Mouse (Mus musculus) stomach, postnatal 0 days (tissue): ENCODE data around the gene Nr6a1. TPM values are rescaled to one million over a fixed set of nuclear protein-coding genes. Genes with fewer than 3 reads are reported as not detected.
A peak's percentile ranks its signal among the peaks of the same experiment; 100 is the strongest.

ENCODE experiments used
- ATAC-seq: fragments of 200-750 bp; cut with Nextera tagmentation; 2 replicates; pipeline ENCODE4 v1.8.0; 2017; ENCODE audit not compliant: low FRiP score, low TSS enrichment
- DNase-seq: peaks from one replicate; pipeline ENCODE4 v3.0.0-alpha.2; 2016; ENCODE audit warnings: low spot score
- H3K27ac ChIP-seq: fragments of 300-500 bp; sonication (generic); replicated peaks from 2 replicates; pipeline ENCODE4 v1.5.1; 2014; ENCODE audit warnings: mild to moderate bottlenecking, control low read depth
- H3K27me3 ChIP-seq: fragments of 300-500 bp; sonication (generic); 2 replicates; pipeline ENCODE4 v1.6.1; 2014; ENCODE audit warnings: low read length; ENCODE audit not compliant: control insufficient read depth, insufficient read depth
- H3K36me3 ChIP-seq: fragments of 300-500 bp; sonication (generic); 2 replicates; pipeline ENCODE4 v1.6.1; 2014; ENCODE audit warnings: low read length, mixed read lengths; ENCODE audit not compliant: control insufficient read depth, insufficient read depth
- H3K4me1 ChIP-seq: fragments of 300-500 bp; sonication (generic); replicated peaks from 2 replicates; pipeline ENCODE4 v1.6.1; 2014; ENCODE audit warnings: antibody characterized with exemption; ENCODE audit not compliant: control insufficient read depth, insufficient read depth
- H3K4me2 ChIP-seq: fragments of 300-500 bp; sonication (generic); replicated peaks from 2 replicates; pipeline ENCODE4 v1.6.1; 2014; ENCODE audit warnings: low read depth, mild to moderate bottlenecking, control low read depth, moderate library complexity
- H3K4me3 ChIP-seq: fragments of 300-500 bp; sonication (generic); 2 replicates; pipeline ENCODE4 v1.5.1; 2014; ENCODE audit warnings: low read depth, low read length, control low read depth
- H3K9ac ChIP-seq: fragments of 300-500 bp; sonication (generic); 2 replicates; pipeline ENCODE4 v1.6.1; 2014; ENCODE audit warnings: mild to moderate bottlenecking, low read length, control low read depth, mixed read lengths
- H3K9me3 ChIP-seq: fragments of 300-500 bp; sonication (generic); 2 replicates; pipeline ENCODE4 v1.6.1; 2016; ENCODE audit warnings: low read length; ENCODE audit not compliant: control insufficient read depth
- CTCF ChIP-seq: IDR thresholded peaks from 2 replicates; pipeline ENCODE4 v1.5.1; 2016; ENCODE audit warnings: antibody characterized with exemption, low read depth, mild to moderate bottlenecking, moderate library complexity
- EP300 ChIP-seq: optimal IDR thresholded peaks from 2 replicates; pipeline ENCODE3; 2016; ENCODE audit warnings: antibody characterized with exemption
- WGBS: fragments of 180-500 bp; shearing (Covaris S2); extraction: QIAGEN DNeasy Blood & Tissue Kit; methylation state at CpG from one replicate; pipeline ENCODE4 v1.1.7; 2014; 5-methylcytosine and 5-hydroxymethylcytosine counted together
- polyA plus RNA-seq: library from polyadenylated mRNA; unstranded; fragments of >200 nt; fragmentation: Nextera tagmentation; extraction: Ambion mirVana; gene quantifications from 2 replicates; pipeline ENCODE4 v1.2.1, GENCODE M21; 2015

The Nr6a1 gene
- polyA plus RNA-seq, 1 experiment from 2014 or later, result 0.59 TPM

DNA sequence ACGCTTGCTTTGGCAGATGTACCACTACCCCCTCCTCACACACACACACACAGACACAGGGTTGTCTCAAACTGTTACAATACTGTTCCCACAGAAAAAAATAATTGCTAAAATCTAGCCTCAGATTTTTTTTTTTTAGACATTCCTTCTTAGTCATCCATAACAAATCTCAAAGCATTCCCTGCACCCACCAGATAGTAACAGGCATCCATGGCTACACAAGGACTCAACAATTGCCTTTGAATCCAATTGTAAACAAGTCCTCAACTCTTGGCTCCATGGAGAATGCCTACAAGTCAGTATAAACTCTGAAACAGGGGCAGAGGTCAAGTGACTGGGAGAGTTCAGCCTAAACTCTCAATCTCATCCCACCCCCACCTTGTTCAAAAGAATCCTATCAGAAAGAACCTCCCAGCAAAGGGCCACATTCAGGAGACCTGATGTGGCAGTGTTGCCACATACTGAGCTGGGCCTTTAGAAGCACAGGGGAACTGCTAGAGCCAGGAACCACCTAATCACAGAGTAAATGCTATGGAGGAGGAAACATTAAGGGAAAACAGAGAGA lies 52.9 kb downstream of the Nr6a1 start:
- no peak for ATAC-seq
- TF ChIP-seq CTCF (no peak), EP300 (no peak)
- H3K27ac ChIP-seq, result no peak overlapping the region

GRCm38 (mm10) chr2:38872730-38873129 lies 54.8 kb downstream of the Nr6a1 start:
- Histone ChIP-seq H3K4me3 (no peak overlapping the region), H3K9ac (no peak overlapping the region), H3K4me2 (no peak overlapping the region), H3K27me3 (no peaks in the 10 kb centered on the region), H3K27ac (no peak overlapping the region), H3K4me1 (no peaks in the 10 kb centered on the region), H3K36me3 (no peaks in the 10 kb centered on the region), H3K9me3 (no peaks in the 10 kb centered on the region)
- 29% methylated on average over 1 of the region's 1 CpGs for WGBS
- ATAC-seq (no peak), DNase-seq (no peak)
- TF ChIP-seq CTCF, result no peak
- TF ChIP-seq EP300, result no peak

More for the DNA sequence above, 52.9 kb downstream of the Nr6a1 start:
- H3K4me3 ChIP-seq, result no peak overlapping the region
- no peak overlapping the region for H3K9ac ChIP-seq
- H3K36me3 ChIP-seq, result no peaks in the 10 kb centered on the region
- H3K9me3 ChIP-seq, result no peaks in the 10 kb centered on the region
- WGBS, result 52% methylated on average over 1 of the region's 1 CpGs
- H3K4me2 ChIP-seq, result no peak overlapping the region
- DNase-seq, result no peak
- H3K4me1 ChIP-seq, result no peaks in the 10 kb centered on the region
- no peaks in the 10 kb centered on the region for H3K27me3 ChIP-seq

GRCm38 (mm10) chr2:38866711-38867110 lies 60.8 kb downstream of the Nr6a1 start:
- no peaks in the 10 kb centered on the region for H3K27me3 ChIP-seq
- H3K36me3 ChIP-seq, result no peaks in the 10 kb centered on the region
- DNase-seq (no peak), ATAC-seq (no peak; the same call in 1 of the 2 replicates)
- WGBS, result 62% methylated on average over 1 of the region's 1 CpGs
- TF ChIP-seq EP300, result no peak
- TF ChIP-seq CTCF, result no peak
- H3K27ac ChIP-seq, result no peak overlapping the region
- H3K9me3 ChIP-seq, result no peaks in the 10 kb centered on the region
- H3K9ac ChIP-seq, result no peak overlapping the region
- H3K4me3 ChIP-seq, result no peak overlapping the region
- H3K4me2 ChIP-seq, result no peak overlapping the region
- H3K4me1 ChIP-seq, result no peaks in the 10 kb centered on the region

GRCm38 (mm10) chr2:38864011-38864410 lies 63.5 kb downstream of the Nr6a1 start:
- no peaks in the 10 kb centered on the region for H3K27me3 ChIP-seq
- H3K4me3 ChIP-seq, result no peak overlapping the region
- H3K27ac ChIP-seq, result no peak overlapping the region
- H3K36me3 ChIP-seq, result no peaks in the 10 kb centered on the region
- H3K4me2 ChIP-seq, result no peak overlapping the region
- 33% methylated on average over 4 of the region's 4 CpGs for WGBS
- H3K4me1 ChIP-seq, result no peaks in the 10 kb centered on the region
- no peaks in the 10 kb centered on the region for H3K9me3 ChIP-seq
- 0 out of 2 replicates have a peak, but pooled peaks have one; percentile 57 for ATAC-seq
- no peak overlapping the region for H3K9ac ChIP-seq
- peak; percentile 89 for TF ChIP-seq CTCF
- TF ChIP-seq EP300, result no peak
- DNase-seq, result no peak

DNA sequence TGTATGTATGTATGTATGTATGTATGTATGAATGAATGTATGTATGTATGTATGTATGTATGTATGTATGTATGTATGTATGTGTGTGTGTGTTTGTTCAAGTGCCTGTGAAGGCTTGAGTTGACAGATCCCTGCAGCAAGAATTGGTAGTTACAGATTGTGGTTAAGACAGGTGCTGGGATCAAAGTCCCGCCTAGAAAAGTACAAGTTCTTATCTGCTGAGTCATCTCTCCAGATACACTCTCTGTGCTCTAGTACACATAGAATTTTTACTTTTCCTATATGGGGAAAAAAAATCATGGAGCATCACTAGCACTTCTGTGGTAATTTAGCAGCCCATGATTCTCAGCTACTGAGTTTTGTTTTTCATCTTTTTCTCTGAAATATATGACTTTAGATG lies 75.7 kb downstream of the Nr6a1 start:
- Histone ChIP-seq H3K27me3 (no peaks in the 10 kb centered on the region), H3K4me2 (no peak overlapping the region), H3K9ac (no peak overlapping the region), H3K36me3 (no peaks in the 10 kb centered on the region), H3K9me3 (no peaks in the 10 kb centered on the region), H3K27ac (no peak overlapping the region), H3K4me3 (no peak overlapping the region), H3K4me1 (no peaks in the 10 kb centered on the region)
- WGBS, result 62% methylated on average over 1 of the region's 1 CpGs
- ATAC-seq (no peak), DNase-seq (no peak)
- TF ChIP-seq EP300, result no peak
- no peak for TF ChIP-seq CTCF

DNA sequence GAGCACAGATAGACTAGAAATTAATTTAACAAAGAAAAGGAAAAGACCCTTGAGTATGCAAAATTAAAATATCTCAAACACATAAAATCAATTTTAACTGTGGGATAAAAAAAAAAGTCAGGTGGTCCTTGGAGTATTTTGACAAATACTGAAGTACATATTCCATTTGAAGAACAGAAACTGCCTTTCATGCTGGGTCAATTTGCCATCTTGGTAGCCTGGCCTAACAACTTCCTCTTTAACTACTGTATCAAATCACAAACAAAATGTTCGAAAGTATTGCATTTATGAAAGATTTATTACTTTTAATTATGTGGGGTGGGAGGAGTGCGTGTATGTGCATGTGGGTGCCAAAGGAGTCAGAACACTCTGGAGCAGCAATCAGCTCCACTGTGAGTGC lies 81.2 kb downstream of the Nr6a1 start:
- Histone ChIP-seq H3K4me3 (no peak overlapping the region), H3K36me3 (no peaks in the 10 kb centered on the region), H3K4me2 (no peak overlapping the region), H3K4me1 (no peaks in the 10 kb centered on the region), H3K27ac (no peak overlapping the region), H3K9me3 (no peaks in the 10 kb centered on the region), H3K9ac (no peak overlapping the region), H3K27me3 (no peaks in the 10 kb centered on the region)
- no peak for DNase-seq
- 75% methylated on average over 2 of the region's 2 CpGs for WGBS
- TF ChIP-seq CTCF (no peak), EP300 (no peak)
- ATAC-seq, result no peak
